Mouse (Mus musculus) MEL (cell line): ENCODE measurements around the gene Tirap. TPM values are rescaled to one million over a fixed set of nuclear protein-coding genes. Genes with fewer than 3 reads are reported as not detected.
"Not testable (repeated sequence)": the region's sequence is repeated elsewhere in the genome, so short reads cannot be mapped to it uniquely, and the experiment has no call there.

Experiments
- DNase-seq: peaks from one replicate; pipeline ENCODE4 v3.0.0; 2011; ENCODE audit warnings: low read depth, low spot score
- H3K27ac ChIP-seq: 2 replicates; pipeline ENCODE4 v1.5.1; 2012; ENCODE audit warnings: low read depth, mild to moderate bottlenecking, control low read depth, low read length, moderate library complexity; ENCODE audit not compliant: control insufficient read depth
- H3K27me3 ChIP-seq, 2 experiments: fragments of 150-350 bp in 1 of 2; sonication (generic) in 1 of 2; 2 replicates each; pipeline ENCODE4 v1.6.1; 2012; ENCODE audit warnings: low read length in 2 of 2, mild to moderate bottlenecking in 2 of 2, improper control_type of control experiment in 1 of 2, moderate library complexity in 1 of 2; ENCODE audit not compliant: insufficient read depth in 2 of 2, control insufficient read depth in 1 of 2
- H3K36me3 ChIP-seq, 2 experiments: 2 replicates each; pipeline ENCODE4 v1.6.1; 2012 to 2014; ENCODE audit warnings: low read length in 2 of 2, improper control_type of control experiment in 1 of 2, inconsistent platforms in 1 of 2, mild to moderate bottlenecking in 1 of 2; ENCODE audit not compliant: insufficient read depth in 2 of 2, control insufficient read depth in 1 of 2
- H3K4me1 ChIP-seq, 2 experiments: fragments of 150-350 bp in 1 of 2; sonication (generic) in 1 of 2; 2 replicates each; pipeline ENCODE4 v1.6.1; 2012; ENCODE audit warnings: low read length in 2 of 2, improper control_type of control experiment in 1 of 2, mild to moderate bottlenecking in 1 of 2; ENCODE audit not compliant: insufficient read depth in 2 of 2, control insufficient read depth in 1 of 2
- H3K4me3 ChIP-seq, 2 experiments: fragments of 150-350 bp in 1 of 2; sonication (generic) in 1 of 2; 2 replicates each; pipeline ENCODE4 v1.5.1; 2012; ENCODE audit warnings: low read depth in 2 of 2, low read length in 2 of 2, mild to moderate bottlenecking in 2 of 2, moderate library complexity in 2 of 2, control low read depth in 1 of 2, improper control_type of control experiment in 1 of 2; ENCODE audit not compliant: control insufficient read depth in 1 of 2, insufficient read depth in 1 of 2
- H3K79me2 ChIP-seq: 2 replicates; pipeline ENCODE4 v1.6.1; 2012; ENCODE audit warnings: mild to moderate bottlenecking, low read length, moderate library complexity; ENCODE audit not compliant: control insufficient read depth, poor library complexity, insufficient read depth
- H3K9ac ChIP-seq: 2 replicates; pipeline ENCODE4 v1.6.1; 2012; ENCODE audit warnings: low read depth, mild to moderate bottlenecking, control low read depth, low read length, moderate library complexity; ENCODE audit not compliant: control insufficient read depth, poor library complexity, severe bottlenecking
- H3K9me3 ChIP-seq: fragments of 150-350 bp; sonication (generic); replicated peaks from 2 replicates; pipeline ENCODE4 v1.6.1; 2012; ENCODE audit warnings: mild to moderate bottlenecking, low read length, improper control_type of control experiment, moderate library complexity; ENCODE audit not compliant: insufficient read depth
- CTCF ChIP-seq, 3 experiments: IDR thresholded peaks in 2 of 3; conservative IDR thresholded peaks in 1 of 3; 2 replicates each; pipeline ENCODE4 v1.5.1; 2011 to 2012; ENCODE audit warnings: low read length in 3 of 3, low read depth in 2 of 3, mild to moderate bottlenecking in 2 of 3, improper control_type of control experiment in 1 of 3, inconsistent platforms in 1 of 3, mixed read lengths in 1 of 3, moderate library complexity in 1 of 3; ENCODE audit not compliant: control insufficient read depth in 1 of 3, insufficient read depth in 1 of 3, poor library complexity in 1 of 3, severe bottlenecking in 1 of 3
- E2F4 ChIP-seq: IDR thresholded peaks from 2 replicates; pipeline ENCODE4 v1.6.1; 2011; ENCODE audit warnings: low read depth, low read length, improper control_type of control experiment, borderline replicate concordance
- ELF1 ChIP-seq: IDR thresholded peaks from 2 replicates; pipeline ENCODE4 v1.6.1; 2014; ENCODE audit warnings: low read depth, mild to moderate bottlenecking, inconsistent platforms, low read length, improper control_type of control experiment, moderate library complexity
- EP300 ChIP-seq, 2 experiments: IDR thresholded peaks; 2 replicates each; pipeline ENCODE4 v1.6.1; 2011; ENCODE audit warnings: improper control_type of control experiment in 2 of 2, low read length in 2 of 2, low read depth in 1 of 2, mild to moderate bottlenecking in 1 of 2
- GABPA ChIP-seq: IDR thresholded peaks from 2 replicates; pipeline ENCODE4 v1.6.1; 2012; ENCODE audit warnings: low read depth, mild to moderate bottlenecking, inconsistent platforms, low read length, improper control_type of control experiment, moderate library complexity
- MAFK ChIP-seq: IDR thresholded peaks from 2 replicates; pipeline ENCODE4 v1.6.1; 2011; ENCODE audit warnings: low read depth, mild to moderate bottlenecking, low read length, improper control_type of control experiment, borderline replicate concordance
- MAX ChIP-seq: IDR thresholded peaks from 2 replicates; pipeline ENCODE4 v1.6.1; 2011; ENCODE audit warnings: low read length, improper control_type of control experiment
- MEF2A ChIP-seq: IDR thresholded peaks from 2 replicates; pipeline ENCODE4 v1.6.1; 2014; ENCODE audit warnings: low read depth, mild to moderate bottlenecking, inconsistent platforms, low read length, improper control_type of control experiment; ENCODE audit not compliant: poor library complexity, insufficient replicate concordance, severe bottlenecking; ENCODE audit errors: extremely low read depth
- MYB ChIP-seq: IDR thresholded peaks from 2 replicates; pipeline ENCODE4 v1.6.1; 2011; ENCODE audit warnings: mild to moderate bottlenecking, low read depth, low read length, improper control_type of control experiment
- MYC ChIP-seq: IDR thresholded peaks from 2 replicates; pipeline ENCODE4 v1.6.1; 2011; ENCODE audit warnings: low read depth, mild to moderate bottlenecking, low read length, improper control_type of control experiment, moderate library complexity
- NRF1 ChIP-seq: IDR thresholded peaks from 2 replicates; pipeline ENCODE4 v1.6.1; 2014; ENCODE audit warnings: low read depth, mild to moderate bottlenecking, inconsistent platforms, low read length, improper control_type of control experiment, moderate library complexity; ENCODE audit not compliant: poor library complexity, insufficient read depth, severe bottlenecking
- POLR2A ChIP-seq, 2 experiments: IDR thresholded peaks; 2 replicates each; pipeline ENCODE4 v1.6.1; 2011 to 2012; ENCODE audit warnings: low read length in 2 of 2, mild to moderate bottlenecking in 2 of 2, control low read depth in 1 of 2, improper control_type of control experiment in 1 of 2, low read depth in 1 of 2, moderate library complexity in 1 of 2; ENCODE audit not compliant: control insufficient read depth in 1 of 2, insufficient read depth in 1 of 2, poor library complexity in 1 of 2
- POLR2AphosphoS2 ChIP-seq: IDR thresholded peaks from 2 replicates; pipeline ENCODE4 v1.6.1; 2011; ENCODE audit warnings: low read length, improper control_type of control experiment
- RAD21 ChIP-seq: IDR thresholded peaks from 2 replicates; pipeline ENCODE4 v1.6.1; 2011; ENCODE audit warnings: mild to moderate bottlenecking, low read depth, low read length, improper control_type of control experiment
- SIN3A ChIP-seq: IDR thresholded peaks from 2 replicates; pipeline ENCODE4 v1.6.1; 2012; ENCODE audit warnings: low read length, improper control_type of control experiment, inconsistent platforms
- SMC3 ChIP-seq: IDR thresholded peaks from 2 replicates; pipeline ENCODE4 v1.6.1; 2011; ENCODE audit warnings: low read depth, low read length, improper control_type of control experiment
- TBP ChIP-seq: IDR thresholded peaks from 2 replicates; pipeline ENCODE4 v1.8.0; 2011; ENCODE audit warnings: low read depth, low read length, improper control_type of control experiment
- ZNF384 ChIP-seq: IDR thresholded peaks from 2 replicates; pipeline ENCODE4 v1.6.1; 2012; ENCODE audit warnings: low read depth, mild to moderate bottlenecking, inconsistent platforms, low read length, improper control_type of control experiment
- polyA plus RNA-seq, 2 experiments: library from polyadenylated mRNA; stranded (reverse) in 1 of 2; unstranded in 1 of 2; fragments of >175 nt in 1 of 2; fragments of >200 nt in 1 of 2; gene quantifications; 2 replicates each; pipeline versions ENCODE4 v1.2.1 to v1.2.4; 2012; ENCODE audit warnings: low replicate concordance in 2 of 2, low read depth in 1 of 2; ENCODE audit not compliant: insufficient read length in 2 of 2, insufficient read depth in 1 of 2, missing spikeins in 1 of 2
- total RNA-seq: library from RNA; depleted of rRNA; stranded (reverse); fragments of 300-350 nt; gene quantifications from 2 replicates; pipeline ENCODE4 v1.2.3, GENCODE M21; 2012

Tirap gene
- total and polyA plus RNA-seq, 3 experiments, result 2.4 to 5.3 TPM; not detected in 1

GRCm38 (mm10) chr9:35156002-35156710, 43.9 kb downstream of the Tirap start:
- TF ChIP-seq SMC3 (no peak), MEF2A (no peak)
- H3K36me3 ChIP-seq, result no peaks in the 10 kb centered on the region; a peak in 1 of 4 replicates
- DNase-seq, result no peak

DNA sequence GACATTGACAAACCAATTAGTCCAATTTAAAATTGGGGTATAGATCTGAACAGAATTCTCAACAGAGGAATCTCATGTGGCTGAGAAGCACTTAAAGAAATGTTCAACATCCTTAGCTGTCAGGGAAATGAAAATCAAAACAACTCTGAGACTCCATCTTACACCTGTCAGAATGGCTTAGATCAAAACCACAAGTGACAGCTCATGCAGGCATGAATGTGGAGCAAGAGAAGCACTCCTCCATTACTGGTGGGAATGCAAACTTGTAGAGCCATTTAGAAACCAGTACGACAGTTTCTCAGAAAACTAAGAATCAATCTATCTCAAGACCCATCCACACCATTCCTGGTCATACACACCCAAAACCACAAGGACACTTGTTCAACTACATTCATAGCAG, 47.2 kb downstream of the Tirap start:
- TF ChIP-seq RAD21 (no peak), POLR2A (IDR thresholded peaks at IDR 0.05; ENCODE audit: control insufficient read depth in 1 of 2, insufficient read depth in 1 of 2, low read depth in 1 of 2, low read length in 2 of 2, poor library complexity in 1 of 2) (no peak), MYB (no peak), MYC (no peak), MAX (no peak), E2F4 (no peak), ELF1 (no peak), ZNF384 (no peak), TBP (no peak), MEF2A (no peak), EP300 (IDR thresholded peaks at IDR 0.05; ENCODE audit: low read depth in 1 of 2, low read length in 2 of 2) (no peak), GABPA (no peak), CTCF (IDR thresholded peaks at IDR 0.05 in 2 of 3, conservative IDR thresholded peaks at IDR 0.05 in 1 of 3; ENCODE audit: control insufficient read depth in 1 of 3, insufficient read depth in 1 of 3, low read depth in 2 of 3, low read length in 3 of 3, poor library complexity in 1 of 3, severe bottlenecking in 1 of 3) (no peak), SIN3A (no peak), POLR2AphosphoS2 (no peak), NRF1 (no peak), MAFK (no peak)
- Histone ChIP-seq H3K9ac (no peak overlapping the region), H3K27ac (no peak overlapping the region)

More at GRCm38 (mm10) chr9:35156002-35156710, 43.9 kb downstream of the Tirap start:
- no peaks in the 10 kb centered on the region for H3K4me1 ChIP-seq
- H3K27ac ChIP-seq, result no peak overlapping the region
- H3K27me3 ChIP-seq, result no peaks in the 10 kb centered on the region
- H3K9me3 ChIP-seq, result no peaks in the 10 kb centered on the region
- no peak overlapping the region for H3K9ac ChIP-seq
- no peak overlapping the region for H3K4me3 ChIP-seq
- H3K79me2 ChIP-seq, result no peaks in the 10 kb centered on the region

GRCm38 (mm10) chr9:35148822-35149221, 51.3 kb downstream of the Tirap start:
- not testable (repeated sequence) for H3K9me3 ChIP-seq, H3K27ac ChIP-seq, H3K4me1 ChIP-seq, H3K9ac ChIP-seq, H3K36me3 ChIP-seq, H3K4me3 ChIP-seq, H3K79me2 ChIP-seq, DNase-seq, H3K27me3 ChIP-seq

More for the DNA sequence above, 47.2 kb downstream of the Tirap start:
- DNase-seq, result no peak
- Histone ChIP-seq H3K4me1 (no peaks in the 10 kb centered on the region), H3K4me3 (no peak overlapping the region), H3K9me3 (no peaks in the 10 kb centered on the region), H3K79me2 (no peaks in the 10 kb centered on the region), H3K27me3 (no peaks in the 10 kb centered on the region), H3K36me3 (no peaks in the 10 kb centered on the region)

DNA sequence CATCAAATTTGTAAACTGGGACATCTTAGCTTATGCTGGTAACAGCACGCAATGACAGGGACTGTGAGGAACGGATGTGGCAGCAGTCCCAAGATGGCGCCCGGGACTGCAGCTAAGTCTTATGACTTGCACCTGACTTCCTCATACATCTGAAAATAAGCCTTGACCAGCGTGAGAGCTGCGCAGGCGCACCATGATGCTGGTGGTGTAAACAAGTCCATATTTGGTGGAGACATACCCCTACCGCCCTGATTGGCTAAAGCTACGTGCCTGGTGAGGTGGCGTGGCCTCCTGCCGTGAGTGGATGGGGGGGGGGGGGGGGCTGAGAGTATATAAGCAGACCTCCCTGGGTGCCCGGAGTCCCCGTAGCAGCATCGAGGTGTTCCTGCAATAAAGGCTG, 52.8 kb downstream of the Tirap start:
- not testable (repeated sequence) for H3K79me2 ChIP-seq

More for the DNA sequence above, 52.8 kb downstream of the Tirap start:
- not testable (repeated sequence) for H3K4me3 ChIP-seq, H3K27me3 ChIP-seq, H3K9me3 ChIP-seq, H3K36me3 ChIP-seq, H3K4me1 ChIP-seq, DNase-seq, H3K9ac ChIP-seq, H3K27ac ChIP-seq
